ENCODE assay signal across 23 mouse cellular contexts in genomic region chr3:4744003-4744402, GRCm38 (mm10).
"Had no signal": no experiment of that assay in that cellular context is flagged by ENCODE, and none has a peak within 500 bp of the region (broad histone marks: within the 10 kb centered on the region; RNA-seq: fewer than 3 reads in every experiment).

No protein-coding gene starts in this region.

- DNase-seq: liver, postnatal 0 days; lung, adult 2 months; lung, postnatal 14 days; lung, postnatal 36 days; midbrain, embryonic 14.5 days; retina, postnatal 1 day; right cerebral cortex, adult 18-20 months; right cerebral cortex, postnatal 14 days; right cerebral cortex, postnatal 4 days; spleen, adult 18-20 months; thymus, adult 18-20 months; thymus, postnatal 14 days; thymus, postnatal 36 days had no signal

- ATAC-seq: liver, postnatal 0 days; lung, postnatal 0 days; midbrain, embryonic 16.5 days had no signal

- H3K27me3 ChIP-seq: liver, embryonic 15.5 days; lung, embryonic 15.5 days; midbrain, embryonic 12.5 days; neural tube, embryonic 13.5 days; neural tube, embryonic 15.5 days had no signal

- H3K4me3 ChIP-seq: liver, embryonic 15.5 days; lung, embryonic 15.5 days; midbrain, embryonic 10.5 days; midbrain, embryonic 12.5 days; myocyte; neural tube, embryonic 13.5 days; neural tube, embryonic 15.5 days had no signal

- H3K9me3 ChIP-seq: liver, embryonic 15.5 days; lung, embryonic 15.5 days; neural tube, embryonic 15.5 days had no signal

- H3K4me1 ChIP-seq: liver, embryonic 15.5 days; lung, embryonic 15.5 days; midbrain, embryonic 10.5 days; midbrain, embryonic 12.5 days; neural tube, embryonic 13.5 days; neural tube, embryonic 15.5 days had no signal

- H3K27ac ChIP-seq: liver, embryonic 15.5 days; lung, embryonic 15.5 days; macrophage; midbrain, embryonic 10.5 days; midbrain, embryonic 12.5 days; neural tube, embryonic 13.5 days; neural tube, embryonic 15.5 days had no signal

- H3K36me3 ChIP-seq: liver, embryonic 15.5 days; lung, embryonic 15.5 days; midbrain, embryonic 10.5 days; midbrain, embryonic 12.5 days; neural tube, embryonic 13.5 days; neural tube, embryonic 15.5 days had no signal
